Mouse (Mus musculus) left cerebral cortex, postnatal 4 days (tissue): ENCODE measurements around the gene Maip1. TPM values are rescaled to one million over a fixed set of nuclear protein-coding genes. Genes with fewer than 3 reads are reported as not detected.

ENCODE experiments used
- DNase-seq: peaks from one replicate; pipeline ENCODE4 v3.0.0-alpha.2; 2022
- intact Hi-C: fragments of 180-260 bp; cut with DNase I; formaldehyde crosslinking; loops from one replicate; pipeline ENCODE4 v1.15.1; 2025
- total RNA-seq, 2 experiments: library from RNA; stranded (reverse); gene quantifications; 2 replicates each; pipeline ENCODE4 v1.2.3; 2021

The Maip1 gene
- total RNA-seq, 2 experiments from 2014 or later: 12.6 to 13.1 TPM

DNA sequence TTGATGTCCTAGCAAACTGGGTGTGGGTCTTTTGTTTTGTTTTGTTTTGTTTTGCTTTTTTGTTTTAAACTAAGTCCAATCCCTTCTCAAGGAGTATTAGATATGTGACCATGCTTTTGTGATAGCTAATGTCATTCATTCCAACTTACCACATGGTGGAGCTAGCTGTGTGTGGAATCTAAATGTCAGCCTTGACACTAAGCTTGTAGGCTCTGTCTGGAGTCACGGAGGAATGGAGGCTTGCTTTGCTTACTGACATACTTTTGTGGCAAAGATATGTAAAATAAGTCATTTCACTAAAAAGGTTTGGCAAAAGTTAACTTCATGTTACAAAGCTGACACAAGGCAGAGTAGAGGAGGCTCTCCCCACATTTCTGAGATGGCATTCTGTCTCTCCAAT is 17.6 kb downstream of the Maip1 start:
- DNase-seq: peak; percentile 19
- intact Hi-C loops: loop anchor here (2.0 to 10.0 kb wide), 2 partner anchors 525 to 871 kb away; no protein-coding TSS in a partner anchor

DNA sequence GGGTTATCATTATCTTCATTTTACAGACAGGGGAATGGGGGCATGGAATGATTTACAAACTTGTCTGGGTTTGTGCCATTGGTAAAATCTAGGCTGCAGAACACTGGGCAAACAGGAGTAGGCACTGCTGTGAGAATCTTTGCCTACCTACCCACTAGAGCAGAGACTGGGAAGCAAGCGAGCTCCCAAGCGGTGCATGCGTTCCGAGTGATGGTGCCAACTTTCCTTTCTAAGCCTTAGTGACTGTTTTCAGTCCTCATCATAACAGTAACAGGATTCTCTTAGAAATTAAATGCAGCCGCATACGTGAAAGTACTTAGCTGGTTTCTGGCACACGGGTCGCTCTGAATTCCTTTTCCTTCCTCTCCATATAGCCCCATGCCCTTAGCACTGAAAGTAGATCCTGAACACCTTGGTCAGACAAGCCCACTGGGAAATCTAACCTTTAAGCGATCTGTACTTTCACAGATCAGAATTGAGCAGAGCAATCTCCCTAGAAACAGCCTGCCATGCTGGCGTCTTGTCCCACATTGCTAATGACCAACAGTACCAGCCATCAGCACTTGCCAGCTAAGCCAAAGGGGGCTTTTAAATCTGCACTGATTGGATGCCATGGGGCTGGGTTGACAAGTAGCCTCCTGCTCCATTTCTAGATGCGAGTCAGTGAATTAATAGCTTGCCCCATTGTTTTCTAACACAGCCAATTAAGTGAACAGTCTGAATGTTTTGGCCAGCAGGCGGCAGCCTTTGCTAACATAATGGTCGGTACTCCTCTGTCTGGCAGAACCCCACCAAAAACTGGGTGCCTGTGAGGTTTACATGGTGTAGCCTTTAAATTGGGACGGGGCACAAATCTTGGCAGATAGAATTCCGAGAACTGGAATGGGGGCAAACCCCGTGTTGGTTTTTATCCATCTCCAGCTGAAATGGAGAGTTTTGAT is 22.5 kb downstream of the Maip1 start:
- DNase-seq: peak; percentile 92
- intact Hi-C loops: loop anchor here (2.0 to 10.0 kb wide), 4 partner anchors 346 to 866 kb away; partner anchors contain the start of gene Spats2l

DNA sequence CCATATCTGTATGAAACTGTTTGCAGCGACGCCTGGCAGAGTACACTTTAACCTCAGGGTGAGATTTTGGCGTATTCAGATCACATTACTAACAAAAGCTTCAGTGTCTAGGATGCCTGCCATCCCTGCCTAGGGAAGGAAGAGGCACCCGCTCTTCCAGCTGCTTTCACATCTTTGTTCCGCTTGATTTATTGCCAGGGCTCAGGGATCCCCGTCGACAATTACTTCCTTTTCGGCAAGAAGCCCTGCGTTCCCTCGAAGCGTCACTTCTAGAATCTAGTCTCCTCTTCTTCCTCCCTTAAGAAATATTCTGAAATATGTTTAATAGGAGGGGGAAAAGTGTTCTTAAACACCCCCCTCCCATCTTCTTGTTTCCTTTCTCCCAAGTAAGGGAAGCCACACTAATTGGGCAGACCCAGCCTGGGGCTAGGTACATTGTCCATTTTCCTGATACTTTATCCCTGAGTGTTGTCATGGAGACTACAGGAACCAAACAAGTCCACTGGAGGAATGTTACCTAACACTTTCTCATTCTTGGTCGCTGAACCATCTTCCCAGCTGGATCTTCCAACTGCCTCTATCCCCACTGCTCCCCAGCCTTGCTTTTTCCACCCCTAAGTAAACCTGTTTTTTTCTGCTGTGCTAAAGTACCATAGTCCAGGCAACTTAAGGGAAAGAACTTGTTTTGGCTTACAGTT is 23.8 kb downstream of the Maip1 start:
- peak; percentile 54 for DNase-seq
- intact Hi-C loops: loop anchor here (2.0 to 10.0 kb wide), 4 partner anchors 345 to 865 kb away; partner anchors contain the start of gene Spats2l

DNA sequence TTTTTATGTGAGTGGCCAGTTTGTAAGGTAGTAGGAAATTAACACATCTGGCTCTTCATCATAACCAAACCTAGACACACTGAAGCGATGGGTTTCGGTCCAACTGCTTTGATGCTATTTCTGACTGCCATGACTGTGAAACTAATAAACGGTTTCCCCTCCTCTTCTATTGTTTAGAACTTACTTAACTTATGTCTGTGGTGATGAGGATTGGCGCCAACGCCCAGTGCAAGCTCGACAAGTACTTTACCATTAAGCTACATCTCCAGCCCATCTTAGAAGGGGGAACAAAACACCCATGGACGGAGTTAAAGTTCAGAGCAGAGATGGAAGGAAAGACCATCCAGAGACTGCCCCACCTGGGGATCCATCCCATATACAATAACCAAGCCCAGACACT is 27.0 kb downstream of the Maip1 start:
- no peak for DNase-seq
- intact Hi-C loops: no loop called here

DNA sequence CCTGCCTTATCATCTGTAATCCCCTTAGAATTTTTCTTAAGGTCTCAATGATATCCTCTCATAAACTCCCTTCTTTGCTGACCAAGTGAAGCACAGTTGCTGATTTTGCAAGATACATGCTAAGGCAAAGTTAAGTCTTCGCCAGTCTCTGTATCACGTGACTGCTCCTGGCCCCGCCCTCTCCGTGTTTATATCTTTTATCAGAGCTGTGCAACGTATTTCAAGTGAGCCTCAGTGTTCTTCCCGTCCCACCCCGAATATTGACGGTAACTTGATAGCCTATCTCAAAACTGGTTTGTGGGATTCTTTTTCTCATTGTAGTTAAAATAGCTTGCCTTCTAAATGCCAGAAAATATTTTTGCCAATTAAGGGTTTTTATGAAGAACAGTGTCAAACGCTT is 30.3 kb downstream of the Maip1 start:
- intact Hi-C loops: no loop called here
- DNase-seq: no peak

DNA sequence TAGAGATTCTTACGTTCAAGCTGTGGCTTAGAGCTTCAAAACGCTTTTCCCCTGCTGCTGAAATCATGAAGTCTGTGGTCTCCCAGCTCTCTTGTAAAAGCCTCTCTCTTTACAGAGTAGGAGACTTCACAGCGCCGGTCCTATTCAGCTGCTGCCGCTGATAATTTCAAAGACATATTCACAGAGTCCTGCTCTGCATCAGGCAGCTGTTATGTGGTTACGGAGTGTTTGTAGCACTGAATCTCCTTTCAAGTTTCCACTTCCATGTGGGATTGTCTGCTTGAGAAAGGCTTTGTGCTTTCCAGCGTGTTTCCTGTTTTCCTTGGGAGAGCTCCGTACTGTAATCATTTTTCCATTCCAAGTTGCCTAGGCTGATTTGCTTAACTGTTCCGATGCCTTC is 30.8 kb downstream of the Maip1 start:
- intact Hi-C loops: no loop called here

DNA sequence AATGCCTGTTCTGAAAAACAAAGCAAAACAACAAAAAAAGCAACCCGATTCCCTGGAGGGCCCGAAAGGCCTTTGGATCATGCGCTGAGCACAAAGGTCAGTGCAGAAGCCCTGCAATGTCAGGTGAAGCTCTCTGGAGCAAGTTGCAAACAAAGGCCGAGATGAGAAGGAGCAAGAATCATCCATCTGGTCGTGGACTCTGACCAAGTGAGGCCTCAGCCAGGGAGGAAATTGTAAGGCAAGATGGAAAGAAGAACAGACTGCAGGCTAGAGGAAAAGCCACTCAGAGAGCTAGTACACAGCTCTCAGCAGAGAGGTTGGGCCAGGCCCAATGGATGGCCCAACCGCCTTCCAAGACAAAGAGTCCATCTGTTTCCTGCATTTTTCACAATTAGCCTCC is 32.9 kb downstream of the Maip1 start:
- intact Hi-C loops: no loop called here
- DNase-seq: no peak

More for the DNA sequence above, 30.8 kb downstream of the Maip1 start:
- no peak for DNase-seq

DNA sequence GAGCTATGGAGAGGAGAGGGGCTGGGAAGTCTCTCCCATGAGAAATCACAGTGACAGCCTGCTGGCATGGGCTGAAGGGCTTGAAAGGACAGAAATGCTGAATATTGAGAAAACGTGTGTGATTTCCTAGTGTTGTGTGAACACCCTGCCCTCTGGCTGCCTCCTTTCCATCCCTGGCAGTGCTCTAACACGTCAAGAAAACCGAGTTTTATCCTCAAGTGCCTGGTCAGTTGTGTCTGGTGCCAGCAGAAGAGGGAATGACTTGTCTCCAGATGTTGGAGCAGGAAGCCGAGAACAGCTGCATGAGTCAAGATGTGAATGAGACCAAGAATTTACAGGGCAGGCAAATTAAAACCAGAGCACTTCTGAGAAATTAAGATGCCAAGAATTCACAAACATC is 34.6 kb downstream of the Maip1 start:
- DNase-seq: no peak
- intact Hi-C loops: no loop called here

DNA sequence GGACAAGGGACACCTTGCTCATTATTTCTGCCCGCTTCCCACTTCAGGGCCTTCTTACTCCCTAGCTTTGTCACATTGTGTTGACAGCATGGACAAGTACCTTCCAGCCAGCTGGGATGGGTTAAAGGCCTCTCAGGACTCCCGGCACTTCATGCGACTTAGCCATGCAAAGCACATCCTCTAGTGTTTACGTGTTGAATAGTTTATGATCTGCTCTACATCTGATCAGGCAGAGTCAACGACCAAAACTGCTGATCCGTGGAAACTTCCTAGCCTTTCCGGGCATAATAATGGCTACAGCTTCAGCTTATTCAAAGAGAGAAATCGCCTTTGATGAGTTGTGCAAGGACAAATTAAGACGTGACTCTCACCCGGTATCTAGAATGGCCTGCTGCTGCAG is 39.6 kb downstream of the Maip1 start:
- DNase-seq: no peak
- intact Hi-C loops: no loop called here

DNA sequence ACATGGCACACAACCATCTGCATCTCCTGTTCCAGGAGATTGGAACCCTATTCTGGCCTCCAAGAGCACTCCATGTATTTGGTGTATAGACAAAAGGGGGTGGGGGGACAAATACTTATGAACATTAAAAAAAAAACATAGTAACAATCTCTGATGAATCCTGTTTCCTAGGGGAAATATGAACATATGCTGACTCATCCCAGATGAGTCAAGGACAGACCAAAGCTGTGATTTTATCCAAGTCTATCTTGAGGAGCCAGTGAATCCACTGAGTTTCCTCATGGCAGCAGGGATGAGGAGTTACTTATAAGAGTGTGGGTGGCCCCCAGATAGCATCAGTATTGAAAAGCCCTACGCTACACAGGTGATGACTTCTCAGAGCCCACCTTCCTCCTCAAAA is 44.1 kb downstream of the Maip1 start:
- intact Hi-C loops: no loop called here
- DNase-seq: no peak

DNA sequence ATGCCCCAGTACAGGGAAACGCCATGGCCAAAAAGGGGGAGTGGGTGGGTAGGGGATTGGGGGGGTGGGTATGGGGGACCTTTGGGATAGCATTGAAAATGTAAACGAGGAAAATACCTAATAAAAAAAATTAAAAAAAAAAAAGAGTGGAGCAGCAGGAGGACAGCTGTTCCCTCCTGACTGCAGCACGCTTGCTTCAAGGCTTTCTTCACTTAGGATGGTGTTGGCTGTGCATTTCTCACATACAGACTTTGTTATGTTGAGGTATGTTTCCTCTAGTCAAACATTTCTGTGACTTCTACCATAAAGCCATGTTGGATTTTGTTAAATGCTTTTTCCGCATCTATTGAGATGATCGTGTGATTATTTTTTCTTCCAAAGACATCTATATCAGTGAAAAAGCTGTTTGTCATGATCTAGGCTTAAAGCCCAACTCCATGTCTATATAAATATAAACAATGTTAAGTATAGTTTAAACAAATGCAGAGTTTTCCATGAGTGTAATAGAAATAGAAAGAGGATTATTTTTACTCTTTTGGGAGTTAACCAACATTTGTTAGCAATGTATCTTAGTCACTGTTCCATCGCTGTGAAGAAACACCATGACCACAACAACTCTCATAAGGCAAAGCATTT is 54.3 kb downstream of the Maip1 start:
- intact Hi-C loops: no loop called here
- no peak for DNase-seq

Other genes starting within 250 kb of the Maip1 start
- 10 to 100 TPM; 20.7 to 21.5 TPM for gene 1700066M21Rik, start 28.7 kb upstream of the Maip1 start, total RNA-seq
- gene Tyw5, start 773 bp downstream of the Maip1 start, total RNA-seq: 10 to 100 TPM; 21.9 to 25.9 TPM